Mouse (Mus musculus): ENCODE data around the gene Ppt2. TPM values are rescaled to one million over a fixed set of nuclear protein-coding genes. Genes with fewer than 3 reads are reported as not detected.

The Ppt2 gene
- total RNA-seq, 4 experiments from 2014 or later, result 38.0 to 40.7 (median 39.9) TPM

DNA sequence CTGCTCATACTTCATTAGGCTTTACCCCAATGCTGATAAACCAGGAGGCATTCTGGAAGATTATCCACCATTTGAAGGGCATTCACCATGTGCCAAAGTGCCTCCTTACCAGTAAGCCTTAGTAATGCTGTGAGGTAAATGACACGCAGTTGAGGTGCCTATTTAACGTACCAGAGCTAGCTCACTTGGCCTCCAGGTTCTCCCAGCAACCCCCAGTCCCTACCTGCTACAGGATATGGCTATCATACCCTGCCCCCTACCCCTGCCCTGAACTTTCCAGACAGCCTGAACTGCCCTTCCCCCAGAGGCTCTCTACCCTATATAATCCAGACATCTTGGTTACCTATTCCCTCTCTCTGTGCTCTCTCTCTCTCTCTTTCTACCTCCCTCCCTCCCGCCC is 39.5 kb downstream of the Ppt2 start:
- no peak for DNase-seq (ENCODE audit: low spot score in 2 of 2)

DNA sequence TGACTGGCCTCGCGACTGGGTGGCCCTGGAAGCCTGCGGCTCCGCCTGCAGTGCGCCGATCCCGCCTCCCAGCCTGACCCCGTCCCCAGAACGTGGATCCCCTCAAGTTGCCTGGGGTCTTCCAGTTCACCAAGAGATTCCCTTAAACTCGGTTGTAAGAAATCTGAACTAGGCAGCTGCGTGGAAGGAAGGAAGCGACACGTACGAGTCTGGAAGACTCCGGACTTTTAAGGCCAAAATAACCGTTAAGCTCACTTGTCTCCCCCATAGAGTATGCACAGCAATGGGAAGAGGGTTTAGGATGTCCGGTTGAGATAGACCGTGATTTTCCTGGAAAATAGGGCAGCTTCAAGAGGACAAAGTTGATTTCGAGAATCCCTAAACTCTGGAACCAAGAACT is 40.5 kb downstream of the Ppt2 start:
- no peak for DNase-seq (ENCODE audit: low spot score in 2 of 2)

DNA sequence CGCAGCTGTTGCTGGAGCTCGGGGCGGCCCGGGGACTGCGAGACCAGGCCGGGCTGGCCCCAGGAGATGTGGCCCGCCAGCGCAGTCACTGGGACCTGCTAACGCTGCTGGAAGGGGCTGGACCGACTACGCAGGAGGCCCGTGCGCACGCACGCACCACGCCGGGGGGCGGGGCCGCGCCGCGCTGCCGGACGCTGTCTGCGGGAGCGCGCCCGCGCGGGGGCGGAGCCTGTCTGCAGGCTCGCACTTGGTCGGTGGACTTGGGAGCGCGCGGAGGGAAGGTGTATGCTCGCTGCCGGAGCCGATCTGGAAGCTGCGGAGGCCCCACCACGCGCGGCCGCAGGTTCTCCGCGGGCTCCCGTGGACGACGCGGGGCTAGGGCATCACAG is 40.9 kb downstream of the Ppt2 start:
- peak; percentile 98 for DNase-seq (ENCODE audit: low spot score in 2 of 2)

DNA sequence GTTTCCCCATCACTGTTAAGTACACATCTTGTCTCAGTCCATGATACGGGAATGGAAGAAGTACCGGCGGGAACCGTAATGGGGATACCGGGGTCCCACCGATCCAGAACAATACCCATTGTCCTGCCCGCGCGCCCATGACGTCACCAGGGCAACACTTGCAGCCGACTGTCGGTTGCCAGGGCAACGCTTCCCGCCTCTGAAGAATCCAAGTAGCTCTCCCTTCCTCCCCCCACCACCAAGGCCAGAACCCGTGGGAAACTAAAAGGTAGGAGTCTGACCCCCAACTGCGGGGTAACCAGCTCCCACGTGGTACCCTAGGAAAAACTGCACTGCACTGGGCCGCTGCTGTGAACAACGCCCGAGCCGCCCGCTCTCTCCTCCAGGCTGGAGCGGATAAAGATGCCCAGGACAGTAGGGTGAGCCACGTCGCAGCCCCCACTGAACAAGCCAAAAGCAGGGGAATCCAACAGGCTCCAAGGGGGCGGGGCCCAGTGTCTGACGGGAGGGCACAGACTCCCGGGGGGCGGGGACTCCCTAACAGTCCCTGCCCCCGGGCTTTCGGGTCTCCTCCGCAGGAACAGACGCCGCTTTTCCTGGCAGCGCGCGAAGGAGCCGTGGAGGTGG is 41.4 kb downstream of the Ppt2 start:
- DNase-seq (ENCODE audit: low spot score in 2 of 2), result peak; percentile 43 to 63

DNA sequence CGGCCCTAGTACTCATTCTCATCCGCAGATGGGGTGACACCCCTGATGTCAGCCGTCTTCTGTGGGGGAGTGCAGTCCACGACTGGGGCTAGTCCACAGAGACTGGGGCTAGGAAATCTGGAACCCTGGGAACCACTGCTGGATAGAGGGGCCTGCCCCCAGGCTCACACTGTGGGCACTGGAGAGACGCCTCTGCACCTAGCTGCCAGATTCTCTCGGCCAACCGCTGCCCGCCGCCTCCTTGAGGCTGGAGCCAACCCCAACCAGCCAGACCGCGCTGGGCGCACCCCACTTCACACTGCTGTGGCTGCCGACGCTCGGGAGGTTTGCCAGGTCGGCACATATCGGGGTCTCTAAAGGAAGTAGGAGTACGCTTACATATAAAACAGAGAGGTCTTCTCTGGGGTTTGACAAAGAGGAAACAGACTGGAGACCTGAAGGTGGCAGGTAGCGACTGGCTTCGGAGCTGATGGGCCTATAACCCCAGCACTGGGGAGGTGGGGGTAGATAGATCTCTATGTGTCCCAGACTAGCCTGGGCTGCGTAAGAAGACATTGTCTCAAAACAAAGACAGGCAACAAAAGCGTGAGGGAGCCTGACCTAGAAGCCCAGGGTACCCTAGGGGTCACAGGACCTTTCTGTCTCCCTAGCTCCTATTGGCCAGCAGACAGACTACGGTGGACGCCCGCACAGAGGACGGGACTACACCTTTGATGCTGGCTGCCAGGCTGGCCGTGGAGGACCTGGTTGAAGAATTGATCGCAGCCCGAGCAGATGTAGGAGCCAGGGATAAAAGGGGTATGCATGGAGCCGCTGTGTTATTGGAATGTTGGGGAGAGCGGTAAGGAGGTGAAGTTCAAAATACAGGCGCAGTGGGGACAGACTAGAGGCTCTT is 42.2 kb downstream of the Ppt2 start:
- no peak for DNase-seq (ENCODE audit: low spot score in 2 of 2)

DNA sequence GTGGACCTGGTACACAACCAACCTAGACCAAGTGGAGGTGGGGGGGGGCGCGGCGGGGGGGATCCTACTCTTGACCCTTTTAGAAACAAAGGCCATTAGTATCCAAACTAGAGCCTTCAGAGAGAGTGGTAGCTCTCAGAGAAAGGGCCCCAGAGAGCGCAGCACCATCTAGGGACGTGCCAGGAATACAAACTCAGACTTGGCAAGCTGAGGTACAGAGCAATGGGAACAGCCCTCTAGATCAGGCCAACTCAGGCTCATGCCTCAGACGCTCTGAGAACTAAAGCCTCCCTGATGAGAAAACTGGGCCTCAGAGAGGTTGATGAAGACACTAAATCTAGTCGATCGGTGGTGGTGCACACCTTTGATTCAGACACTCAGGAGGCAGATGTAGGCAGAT is 43.2 kb downstream of the Ppt2 start:
- DNase-seq (ENCODE audit: low spot score in 2 of 2), result no peak

DNA sequence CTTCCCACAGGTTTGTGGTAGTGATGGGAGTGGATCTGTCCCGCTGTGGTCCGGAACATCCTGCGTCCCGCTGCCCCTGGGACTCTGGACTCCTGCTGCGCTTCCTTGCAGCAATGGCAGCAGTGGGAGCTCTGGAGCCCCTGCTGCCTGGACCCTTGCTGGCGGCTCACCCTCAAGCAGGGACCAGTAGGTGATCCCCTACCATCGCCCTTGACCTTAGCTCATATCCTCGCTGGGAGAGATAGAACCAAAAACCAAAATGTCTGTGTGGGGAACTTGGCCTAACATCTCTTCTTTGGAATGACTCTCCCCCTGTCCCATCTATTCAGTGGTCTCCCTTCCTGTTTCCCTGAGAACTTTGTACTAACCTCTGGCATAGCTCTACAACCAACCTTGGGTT is 44.5 kb downstream of the Ppt2 start:
- no peak for DNase-seq (ENCODE audit: low spot score in 2 of 2)

DNA sequence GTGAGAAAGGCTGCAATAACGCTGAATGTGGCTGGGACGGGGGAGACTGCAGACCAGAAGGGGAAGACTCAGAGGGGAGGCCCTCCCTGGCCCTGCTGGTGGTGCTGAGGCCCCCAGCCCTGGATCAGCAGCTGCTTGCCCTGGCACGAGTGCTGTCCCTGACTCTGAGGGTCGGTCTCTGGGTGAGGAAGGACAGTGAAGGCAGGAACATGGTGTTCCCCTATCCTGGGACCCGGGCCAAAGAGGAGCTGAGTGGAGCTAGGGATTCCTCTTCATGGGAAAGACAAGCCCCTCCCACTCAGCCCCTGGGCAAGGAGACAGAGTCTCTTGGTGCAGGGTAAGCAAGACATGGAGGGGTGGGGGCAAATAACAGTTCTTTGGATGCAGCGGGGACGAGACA is 44.9 kb downstream of the Ppt2 start:
- no peak for DNase-seq (ENCODE audit: low spot score in 2 of 2)

DNA sequence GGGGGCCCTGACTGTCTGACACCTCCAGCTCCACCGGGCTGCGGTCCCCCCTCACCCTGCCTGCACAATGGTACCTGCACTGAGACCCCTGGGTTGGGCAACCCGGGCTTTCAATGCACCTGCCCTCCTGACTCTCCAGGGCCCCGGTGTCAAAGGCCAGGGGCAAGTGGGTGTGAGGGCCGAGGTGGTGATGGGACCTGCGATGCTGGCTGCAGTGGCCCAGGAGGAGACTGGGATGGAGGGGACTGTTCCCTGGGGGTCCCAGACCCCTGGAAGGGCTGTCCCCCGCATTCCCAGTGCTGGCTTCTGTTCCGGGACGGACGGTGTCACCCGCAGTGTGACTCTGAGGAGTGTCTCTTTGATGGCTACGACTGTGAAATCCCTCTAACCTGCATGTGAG is 45.8 kb downstream of the Ppt2 start:
- no peak for DNase-seq (ENCODE audit: low spot score in 2 of 2)

DNA sequence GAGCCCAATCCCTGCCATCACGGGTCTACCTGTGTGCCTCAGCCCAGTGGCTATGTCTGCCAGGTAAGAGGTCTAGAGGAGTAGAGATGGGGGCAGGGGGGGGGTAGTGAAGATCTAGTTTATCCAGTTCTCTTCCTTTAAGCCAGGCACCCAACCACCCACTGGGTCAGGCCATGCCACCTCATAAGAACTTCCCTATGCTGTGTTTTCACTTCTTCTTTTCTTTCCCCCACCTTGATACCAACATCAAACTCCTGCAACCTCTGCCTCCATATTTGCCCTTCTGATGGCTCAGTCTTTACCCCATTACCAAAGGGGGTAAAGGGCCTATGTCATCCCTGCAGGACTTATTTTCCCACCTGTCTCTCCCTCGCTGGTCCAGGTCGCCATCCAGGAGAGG is 50.2 kb downstream of the Ppt2 start:
- DNase-seq (ENCODE audit: low spot score in 2 of 2), result no peak

DNA sequence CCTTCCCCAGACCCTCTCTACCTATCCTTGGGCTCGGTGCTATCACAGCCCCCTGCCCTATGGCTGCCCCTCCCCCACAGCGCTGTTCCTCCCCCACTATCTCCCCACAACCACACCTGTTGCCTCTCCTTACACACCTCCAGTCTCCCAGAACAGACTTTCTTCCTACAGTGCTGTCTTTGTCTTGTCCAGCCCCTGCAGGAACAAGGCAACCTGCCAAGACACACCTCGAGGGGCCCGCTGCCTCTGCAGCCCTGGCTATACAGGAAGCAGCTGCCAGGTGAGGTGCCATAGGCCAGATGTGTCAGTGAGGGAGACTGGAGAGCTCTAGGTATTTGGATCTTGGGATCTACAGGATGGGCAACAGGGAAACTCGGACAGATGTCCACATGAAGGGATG is 51.7 kb downstream of the Ppt2 start:
- no peak for DNase-seq (ENCODE audit: low spot score in 2 of 2)

DNA sequence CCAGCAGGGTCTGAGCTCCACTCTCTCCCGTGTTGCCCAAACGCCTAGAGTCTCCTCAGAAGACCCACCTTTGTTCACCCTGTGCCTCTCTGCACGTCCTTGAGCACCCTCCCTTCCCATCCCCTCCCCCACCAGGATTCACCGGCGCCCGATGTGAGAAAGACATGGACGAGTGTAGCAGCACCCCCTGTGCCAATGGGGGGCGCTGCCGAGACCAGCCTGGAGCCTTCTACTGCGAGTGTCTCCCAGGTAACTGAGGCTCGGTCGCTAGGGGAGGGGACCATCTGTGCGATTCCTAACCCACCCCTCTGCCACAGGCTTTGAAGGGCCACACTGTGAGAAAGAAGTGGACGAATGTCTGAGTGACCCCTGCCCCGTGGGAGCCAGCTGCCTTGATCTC is 55.9 kb downstream of the Ppt2 start:
- DNase-seq (ENCODE audit: low spot score in 2 of 2), result no peak

DNA sequence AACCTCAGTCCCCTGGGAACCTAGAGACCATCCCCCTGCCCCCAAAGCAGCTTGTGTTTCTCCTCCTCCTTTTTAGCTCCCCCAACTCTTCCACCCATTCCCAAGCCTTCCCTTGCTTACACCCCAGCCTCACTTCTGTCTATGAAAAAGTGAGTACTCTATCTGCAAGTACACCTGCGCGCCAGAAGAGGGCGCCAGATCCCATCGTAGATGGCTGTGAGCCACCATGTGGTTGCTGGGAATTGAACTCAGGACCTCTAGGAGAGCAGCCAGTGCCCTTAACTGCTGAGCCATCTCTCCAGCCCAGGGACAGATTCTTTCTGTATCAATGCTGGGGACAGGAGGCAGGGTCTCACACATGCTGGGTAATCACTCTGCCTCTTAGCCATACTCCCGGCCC is 56.4 kb downstream of the Ppt2 start:
- no peak for DNase-seq (ENCODE audit: low spot score in 2 of 2)

DNA sequence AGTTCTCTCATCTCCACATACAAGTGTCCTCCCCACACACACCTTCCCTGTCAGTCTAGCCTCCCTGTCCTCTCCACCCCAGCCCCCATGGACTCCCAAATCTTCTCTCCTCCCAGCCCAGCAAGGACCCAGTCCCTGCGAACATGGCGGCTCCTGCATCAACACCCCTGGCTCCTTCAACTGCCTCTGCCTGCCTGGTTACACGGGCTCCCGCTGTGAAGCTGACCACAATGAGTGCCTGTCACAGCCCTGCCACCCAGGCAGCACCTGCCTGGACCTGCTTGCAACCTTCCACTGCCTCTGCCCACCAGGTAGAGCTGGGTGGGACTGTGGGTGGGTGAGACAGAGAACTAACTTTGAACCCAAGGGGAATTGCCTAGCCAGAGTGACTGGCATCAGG is 58.4 kb downstream of the Ppt2 start:
- DNase-seq (ENCODE audit: low spot score in 2 of 2), result no peak

DNA sequence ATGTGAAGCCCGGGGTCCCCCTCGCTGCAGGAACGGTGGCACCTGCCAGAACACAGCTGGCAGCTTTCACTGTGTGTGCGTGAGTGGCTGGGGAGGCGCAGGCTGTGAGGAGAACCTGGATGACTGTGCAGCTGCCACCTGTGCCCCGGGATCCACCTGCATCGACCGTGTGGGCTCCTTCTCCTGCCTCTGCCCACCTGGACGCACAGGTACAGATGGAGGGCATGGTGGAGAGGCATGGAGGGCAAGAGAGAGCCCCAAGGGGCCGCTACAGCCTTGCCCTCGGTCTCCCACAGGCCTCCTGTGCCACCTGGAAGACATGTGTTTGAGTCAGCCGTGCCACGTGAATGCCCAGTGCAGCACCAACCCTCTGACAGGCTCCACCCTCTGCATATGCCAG is 59.9 kb downstream of the Ppt2 start:
- DNase-seq (ENCODE audit: low spot score in 2 of 2), result no peak

DNA sequence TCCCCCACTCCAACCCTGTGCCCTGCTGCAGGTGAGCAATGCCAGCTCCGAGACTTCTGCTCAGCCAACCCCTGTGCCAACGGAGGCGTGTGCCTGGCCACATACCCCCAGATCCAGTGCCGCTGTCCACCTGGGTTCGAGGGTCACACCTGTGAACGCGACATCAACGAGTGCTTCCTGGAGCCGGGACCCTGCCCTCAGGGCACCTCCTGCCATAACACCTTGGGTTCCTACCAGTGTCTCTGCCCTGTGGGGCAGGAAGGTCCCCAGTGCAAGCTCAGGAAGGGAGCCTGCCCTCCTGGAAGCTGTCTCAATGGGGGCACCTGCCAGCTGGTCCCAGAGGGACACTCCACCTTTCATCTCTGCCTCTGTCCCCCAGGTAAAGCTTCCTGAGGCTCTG is 61.0 kb downstream of the Ppt2 start:
- DNase-seq (ENCODE audit: low spot score in 2 of 2), result no peak

Other genes with a start within 250 kb of the Ppt2 start
- not detected for gene BC051142, start 229.7 kb downstream of the Ppt2 start, total RNA-seq (2022)
- not detected for gene Btnl4, start 151.2 kb downstream of the Ppt2 start, total RNA-seq (2022)
- not detected for gene Btnl6, start 111.2 kb downstream of the Ppt2 start, total RNA-seq (2022)
- 1 to 10 TPM; 4.6 to 8.2 (median 5.7) TPM for gene Notch4, start 64.2 kb downstream of the Ppt2 start, total RNA-seq (2022)
- gene Gpsm3, start 38.7 kb downstream of the Ppt2 start, total RNA-seq (2022), result 1 to 10 TPM in 1 of 4 experiments, under 1 TPM in 3; 0.53 to 1.8 (median 0.77) TPM
- 10 to 100 TPM in 3 of 4 experiments, 1 to 10 TPM in 1; 9.1 to 15.4 (median 13.8) TPM for gene Pbx2, start 37.2 kb downstream of the Ppt2 start, total RNA-seq (2022)
- gene Ager, start 30.6 kb downstream of the Ppt2 start, total RNA-seq (2022), result under 1 TPM in 1 of 4 experiments, not detected in 3; 0.19 TPM
- gene Rnf5, start 24.8 kb downstream of the Ppt2 start, total RNA-seq (2022), result 10 to 100 TPM; 20.2 to 23.9 (median 22.7) TPM
- gene Agpat1, start 24.2 kb downstream of the Ppt2 start, total RNA-seq (2022), result 100 to 1,000 TPM in 2 of 4 experiments, 10 to 100 TPM in 2; 89.5 to 104 (median 97.0) TPM
- gene Egfl8, start 12.5 kb downstream of the Ppt2 start, total RNA-seq (2022), result 1 to 10 TPM in 3 of 4 experiments, under 1 TPM in 1; 0.77 to 1.4 (median 1.1) TPM
- under 1 TPM in 3 of 4 experiments, not detected in 1; 0.12 to 0.35 (median 0.25) TPM for gene Prrt1, start 1.0 kb upstream of the Ppt2 start, total RNA-seq (2022)
- gene Fkbpl, start 16.3 kb upstream of the Ppt2 start, total RNA-seq (2022), result 1 to 10 TPM; 5.3 to 9.4 (median 8.9) TPM
- gene Atf6b, start 18.6 kb upstream of the Ppt2 start, total RNA-seq (2022), result 1 to 10 TPM; 5.4 to 7.6 (median 6.3) TPM
- 10 to 100 TPM; 18.1 to 27.4 (median 23.3) TPM for gene Tnxb, start 42.0 kb upstream of the Ppt2 start, total RNA-seq (2022)
- 10 to 100 TPM in 1 of 4 experiments, 1 to 10 TPM in 3; 1.3 to 10.9 (median 4.9) TPM for gene C4b, start 115.4 kb upstream of the Ppt2 start, total RNA-seq (2022)
- 1 to 10 TPM in 1 of 4 experiments, under 1 TPM in 1, not detected in 2; 0.34 to 3.1 TPM for gene Cyp21a1, start 176.1 kb upstream of the Ppt2 start, total RNA-seq (2022)
- 1 to 10 TPM; 5.6 to 8.0 (median 6.9) TPM for gene Stk19, start 208.4 kb upstream of the Ppt2 start, total RNA-seq (2022)
- 1 to 10 TPM; 7.3 to 9.9 (median 8.6) TPM for gene Dxo, start 208.5 kb upstream of the Ppt2 start, total RNA-seq (2022)
- 10 to 100 TPM; 21.3 to 23.4 (median 21.9) TPM for gene Skiv2l, start 221.7 kb upstream of the Ppt2 start, total RNA-seq (2022)
- gene Nelfe, start 221.9 kb upstream of the Ppt2 start, total RNA-seq (2022), result 10 to 100 TPM in 1 of 4 experiments, 1 to 10 TPM in 3; 7.6 to 10.4 (median 8.9) TPM
- gene Cfb, start 234.0 kb upstream of the Ppt2 start, total RNA-seq (2022), result 1 to 10 TPM in 3 of 4 experiments, under 1 TPM in 1; 0.56 to 6.3 (median 2.8) TPM